Mouse (Mus musculus) T-helper 1 cell (primary cell): ENCODE results near the gene Pdlim5.

Experiments
- in situ Hi-C: fragments of 300-600 bp; cut with MboI, MseI; formaldehyde crosslinking; loops from one replicate; pipeline ENCODE4 v1.15.1; 2025; ENCODE audit warnings: high pct_unique_total_duplicates

The Pdlim5 gene

DNA sequence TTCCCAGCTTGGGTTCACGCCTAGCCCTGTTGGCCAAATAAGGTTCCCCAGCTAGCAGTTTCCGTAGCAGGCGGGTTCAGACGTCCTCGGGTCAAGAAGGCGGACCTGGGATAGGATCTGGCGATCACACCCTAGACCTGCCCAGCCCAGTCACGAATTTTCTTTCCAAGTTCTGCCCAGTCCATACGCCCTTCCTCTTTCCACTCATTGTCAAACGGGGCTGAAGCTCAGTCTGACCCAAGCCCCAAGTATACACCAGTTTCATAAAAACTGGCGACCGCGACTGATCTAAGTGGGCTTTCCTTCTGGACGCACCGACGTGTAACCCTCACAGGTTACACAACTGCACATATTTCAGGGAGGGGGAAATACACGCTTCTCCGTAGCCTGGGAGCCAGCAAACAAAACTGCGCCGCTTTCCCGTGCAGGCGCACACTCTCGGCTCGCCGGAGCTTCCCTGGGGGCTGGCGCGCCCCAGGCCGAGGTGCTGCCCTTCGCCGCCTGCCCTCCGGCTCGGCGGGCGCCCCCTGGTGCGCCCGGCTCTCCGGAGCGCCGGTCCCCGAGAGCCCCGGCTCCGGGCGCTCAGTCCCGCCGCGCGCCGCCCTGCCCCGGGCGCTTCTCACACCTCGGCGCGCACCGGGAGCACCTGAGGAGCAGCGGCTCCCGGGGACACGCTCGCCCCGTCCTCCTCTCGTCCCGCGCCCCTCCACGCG lies 544 bp downstream of the Pdlim5 start:
- in situ Hi-C loops, result no loop called here

- in situ Hi-C loops, result no loop called here
These were observed 1.5 kb downstream of the Pdlim5 start for GRCm38 (mm10) chr3:142394000-142394411.

DNA sequence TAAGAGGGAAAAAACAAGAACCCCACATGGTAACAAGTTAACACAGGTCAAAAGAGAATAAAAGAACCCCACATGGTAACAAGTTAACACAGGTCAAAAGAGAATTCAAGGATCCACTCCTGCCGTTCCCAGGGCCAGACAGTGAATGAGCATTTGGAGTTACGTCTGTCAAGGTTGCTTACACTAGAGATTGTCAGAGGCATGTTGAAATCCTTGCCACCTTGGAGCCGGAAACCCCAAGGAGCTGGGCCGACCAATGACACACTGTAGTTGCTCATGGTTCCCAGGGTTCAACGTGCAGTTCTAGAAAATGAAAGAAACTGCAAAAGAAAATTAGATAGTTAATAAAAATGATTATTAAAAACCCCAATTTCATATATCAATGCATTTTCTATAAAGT lies 4.0 kb downstream of the Pdlim5 start:
- in situ Hi-C loops, result no loop called here

GRCm38 (mm10) chr3:142390288-142390687 lies 5.2 kb downstream of the Pdlim5 start:
- in situ Hi-C loops, result no loop called here

GRCm38 (mm10) chr3:142388189-142388588 lies 7.3 kb downstream of the Pdlim5 start:
- in situ Hi-C loops, result no loop called here

GRCm38 (mm10) chr3:142386505-142386904 lies 9.0 kb downstream of the Pdlim5 start:
- in situ Hi-C loops, result no loop called here

DNA sequence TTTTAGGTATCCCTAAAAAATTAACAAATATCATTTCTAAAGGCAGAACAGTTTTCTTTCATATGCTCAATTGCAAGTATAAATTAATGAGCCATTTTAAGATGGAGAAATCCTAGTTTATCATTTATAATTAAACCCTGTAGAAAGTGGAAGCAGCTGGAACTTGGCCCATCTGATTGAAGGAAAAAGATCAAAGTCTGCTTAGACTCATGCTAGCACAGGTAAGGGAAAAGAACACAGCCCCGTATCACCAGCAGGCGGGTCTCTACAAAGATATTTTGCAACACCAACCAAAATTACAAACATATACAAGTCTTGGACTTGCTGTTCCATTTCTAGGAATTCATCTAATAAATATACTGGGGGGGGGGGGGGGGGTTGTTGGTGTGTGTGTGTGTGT lies 9.8 kb downstream of the Pdlim5 start:
- in situ Hi-C loops, result no loop called here

GRCm38 (mm10) chr3:142376638-142377037 lies 18.9 kb downstream of the Pdlim5 start:
- in situ Hi-C loops, result no loop called here

DNA sequence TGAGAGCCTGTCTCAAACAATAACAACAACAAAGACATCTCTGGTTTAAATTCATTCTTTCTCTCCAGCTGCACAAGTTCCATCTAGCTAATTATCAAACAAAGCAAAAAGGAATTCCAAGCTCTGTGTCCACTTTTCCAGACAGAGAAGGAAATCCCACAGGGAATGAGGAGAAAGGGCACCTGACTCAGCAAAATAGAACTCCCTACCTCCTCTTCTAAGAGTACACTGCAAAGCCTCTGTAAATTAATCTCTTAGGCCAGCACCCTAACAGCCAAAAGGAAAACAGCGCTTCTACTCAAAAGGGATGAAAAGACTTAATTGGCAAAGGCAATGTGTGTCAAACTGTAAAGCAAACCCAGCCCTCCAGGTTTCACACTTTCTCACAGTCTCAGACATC lies 20.4 kb downstream of the Pdlim5 start:
- in situ Hi-C loops, result no loop called here

DNA sequence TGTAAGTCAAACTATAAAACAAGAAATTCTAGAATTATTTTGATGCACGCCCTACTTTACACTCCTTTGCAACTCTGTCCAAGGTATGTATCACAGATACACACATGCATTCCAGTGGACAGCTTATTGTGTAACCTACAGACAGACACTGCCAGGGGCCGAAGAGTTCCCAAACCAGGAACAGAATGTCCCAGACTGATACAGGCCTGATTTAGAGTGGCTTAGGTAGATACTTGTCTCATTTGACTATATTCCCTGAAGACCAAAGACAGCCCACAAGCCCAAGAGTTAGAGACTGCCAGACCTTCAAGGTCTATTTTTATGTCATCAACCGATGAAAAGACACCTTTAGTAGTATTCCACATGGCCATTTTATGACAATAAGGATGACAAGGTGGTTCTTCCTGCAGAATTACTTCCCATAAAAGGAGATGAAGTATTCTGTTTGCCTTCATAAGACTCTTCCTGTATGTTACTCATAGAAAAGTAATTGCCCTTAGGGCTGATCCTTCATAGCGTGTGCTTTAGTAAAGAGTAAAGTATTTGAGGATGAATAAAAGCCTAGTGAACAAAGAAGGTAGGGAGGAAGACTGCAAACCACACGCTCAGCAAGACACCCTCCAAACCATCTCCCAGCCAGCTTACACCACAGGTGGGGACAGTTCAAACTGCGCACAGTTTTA lies 22.9 kb downstream of the Pdlim5 start:
- in situ Hi-C loops, result no loop called here

- in situ Hi-C loops, result no loop called here
These were observed 27.1 kb downstream of the Pdlim5 start for GRCm38 (mm10) chr3:142368411-142368810.

DNA sequence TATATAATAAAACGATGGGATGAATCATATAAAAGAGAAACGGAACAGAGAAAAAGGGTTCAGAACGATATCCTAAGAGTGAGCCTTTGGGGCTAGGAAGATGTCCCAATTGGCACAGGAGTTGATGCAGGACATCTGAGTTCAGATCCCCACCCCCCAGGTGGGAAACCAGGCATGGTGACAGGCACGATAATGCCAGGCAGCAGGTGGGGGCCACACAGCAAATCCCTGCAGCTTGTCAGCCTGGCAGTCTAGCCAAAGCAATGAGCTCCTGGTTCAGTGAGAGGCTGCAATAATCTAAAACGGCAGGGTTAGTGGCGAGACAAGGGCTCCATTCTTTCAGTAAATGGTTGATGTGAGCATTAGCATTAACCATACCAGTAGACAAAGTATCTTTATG lies 33.4 kb downstream of the Pdlim5 start:
- in situ Hi-C loops, result no loop called here

GRCm38 (mm10) chr3:142358951-142359350 lies 36.5 kb downstream of the Pdlim5 start:
- in situ Hi-C loops, result no loop called here

DNA sequence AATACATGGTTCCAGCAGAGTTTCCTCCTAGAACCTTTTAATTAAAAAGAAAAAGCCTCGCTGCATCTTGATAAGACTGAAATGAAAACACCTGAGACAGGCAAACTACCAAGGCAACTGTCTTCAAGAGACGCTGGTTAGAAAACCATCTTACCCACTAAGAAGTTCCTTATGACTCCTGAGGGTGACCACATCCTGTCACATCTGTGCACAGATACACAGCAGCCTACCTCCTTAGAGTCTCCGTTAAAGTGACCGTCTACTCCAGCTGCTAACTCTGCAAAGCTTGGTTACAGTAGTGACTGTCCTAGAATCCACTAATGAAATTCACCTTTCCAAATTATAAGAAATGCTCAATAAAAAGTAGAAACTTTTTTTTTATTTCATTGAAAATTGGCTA lies 38.8 kb downstream of the Pdlim5 start:
- in situ Hi-C loops, result no loop called here

DNA sequence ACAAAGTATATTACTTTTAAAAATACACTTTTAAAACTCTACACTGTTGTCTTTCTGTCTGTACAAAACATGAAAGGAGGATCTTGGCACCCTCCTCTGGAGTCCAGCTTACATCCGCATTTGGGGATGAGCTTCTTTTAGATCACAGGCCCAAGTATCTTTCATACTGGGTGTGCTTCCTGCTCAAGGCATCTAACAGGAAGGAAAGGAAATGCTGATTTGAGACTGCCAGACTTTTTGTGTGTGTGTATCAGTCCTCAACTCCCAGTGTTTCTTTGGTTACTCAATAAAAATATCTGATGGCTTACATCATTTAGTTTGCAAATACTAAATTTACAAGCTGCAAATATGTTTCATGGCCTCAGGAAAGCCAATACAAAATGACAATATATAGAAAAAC lies 42.3 kb downstream of the Pdlim5 start:
- in situ Hi-C loops, result no loop called here

DNA sequence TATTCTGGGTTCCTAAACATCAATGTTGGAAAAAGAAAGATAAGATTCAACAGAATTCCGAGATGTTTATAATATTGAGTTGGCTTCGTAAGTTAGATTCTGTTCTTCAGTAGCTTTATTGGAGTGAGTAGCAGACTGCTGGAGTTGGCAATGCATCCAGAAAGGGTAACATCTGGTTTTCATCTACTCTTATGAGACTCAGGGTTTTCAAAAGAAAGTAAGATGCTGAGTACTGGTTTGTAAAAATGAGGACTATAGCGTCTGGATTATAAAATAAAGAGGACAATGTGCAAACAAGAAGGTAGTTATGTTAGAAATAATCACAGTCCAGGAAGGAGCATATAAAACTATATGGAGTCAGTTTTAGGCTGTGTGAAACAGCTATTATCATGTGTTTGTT lies 45.0 kb downstream of the Pdlim5 start:
- in situ Hi-C loops, result no loop called here

- in situ Hi-C loops, result no loop called here
These were observed 46.5 kb downstream of the Pdlim5 start for GRCm38 (mm10) chr3:142348816-142349631.

- in situ Hi-C loops, result no loop called here
These were observed 49.2 kb downstream of the Pdlim5 start for GRCm38 (mm10) chr3:142346261-142346660.

- in situ Hi-C loops, result no loop called here
These were observed 50.0 kb downstream of the Pdlim5 start for GRCm38 (mm10) chr3:142345235-142346125.

DNA sequence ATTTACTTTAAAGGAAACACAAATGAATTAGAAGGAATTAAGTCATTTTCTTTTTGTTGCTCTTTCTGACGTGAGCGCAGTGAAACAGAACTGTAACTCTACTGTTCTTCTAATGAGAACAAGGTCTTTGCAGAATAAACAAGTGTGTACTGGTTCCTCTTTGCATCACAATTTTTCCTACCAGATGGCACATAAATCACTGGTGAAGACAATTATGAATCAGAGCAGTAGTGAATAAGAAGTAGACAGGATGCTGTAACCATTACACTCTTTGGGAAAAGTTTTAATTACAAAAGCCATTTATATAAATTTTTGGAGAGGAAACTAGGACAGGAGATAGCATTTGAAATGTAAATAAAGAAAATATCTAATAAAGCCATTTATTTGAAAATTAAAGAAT lies 51.7 kb downstream of the Pdlim5 start:
- in situ Hi-C loops, result no loop called here

DNA sequence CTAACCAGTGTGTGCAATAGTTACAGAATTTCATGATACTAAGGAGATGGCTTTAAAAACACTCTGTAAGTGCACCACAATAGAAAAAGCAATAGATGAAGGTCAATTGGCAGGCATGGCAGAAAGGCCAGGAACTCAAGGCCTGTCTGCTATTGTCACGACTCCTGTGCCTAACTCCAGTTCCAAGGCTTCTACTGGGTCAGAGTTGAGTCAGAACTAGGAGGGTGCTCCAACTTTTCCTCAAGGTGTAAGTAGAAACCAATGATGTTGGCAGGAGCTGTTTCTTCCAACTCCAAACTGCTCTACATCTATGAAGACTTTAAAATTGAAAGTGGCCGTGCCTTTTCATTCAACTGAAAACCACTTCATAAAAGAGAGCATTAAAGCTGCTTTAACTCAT lies 54.8 kb downstream of the Pdlim5 start:
- in situ Hi-C loops, result no loop called here
